Mouse (Mus musculus) heart, adult 2 months (tissue): ENCODE results near the gene Coq8a.

ENCODE experiments used
- CTCF ChIP-seq: fragments of 200-600 bp; IDR thresholded peaks from 2 replicates; pipeline ENCODE4 v1.8.1; 2022; ENCODE audit warnings: antibody characterized with exemption, mild to moderate bottlenecking, moderate library complexity
- EP300 ChIP-seq: fragments of 200-500 bp; IDR thresholded peaks from 2 replicates; pipeline ENCODE4 v1.6.1; 2011; ENCODE audit warnings: low read depth, low read length, control low read depth; ENCODE audit not compliant: insufficient read depth
- POLR2A ChIP-seq: fragments of 200-500 bp; IDR thresholded peaks from 2 replicates; pipeline ENCODE4 v1.6.1; 2011; ENCODE audit warnings: mild to moderate bottlenecking, low read depth, low read length, control low read depth; ENCODE audit not compliant: insufficient read depth

DNA sequence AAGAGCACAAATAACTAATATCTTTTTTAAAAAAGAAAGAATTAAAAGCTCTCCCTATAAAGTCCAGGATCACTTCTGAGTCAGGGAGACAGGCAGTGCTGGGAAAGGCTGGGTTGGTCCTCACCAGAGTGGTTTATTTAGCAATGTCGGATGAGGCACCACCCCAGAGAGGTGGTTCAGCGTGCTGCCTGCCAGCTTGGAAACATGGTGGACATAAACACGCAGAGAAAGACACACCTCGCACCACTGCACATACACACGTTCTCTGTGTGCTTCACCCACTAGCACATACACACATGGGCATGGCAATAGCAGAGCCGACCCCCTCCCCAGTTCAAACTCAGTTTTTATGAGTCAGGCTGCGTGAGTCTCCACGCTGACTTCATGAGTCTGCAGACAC, 8.3 kb downstream of the Coq8a start:
- TF ChIP-seq CTCF = no peak
- no peak for TF ChIP-seq EP300
- TF ChIP-seq POLR2A = no peak
